Mouse (Mus musculus): ENCODE measurements at regions not wholly inside any gene's neighbourhood (a gene's known extent, or its start where the extent isn't known, plus 50 kb on each side); places are given as distances from the start of the nearest gene placed in this dataset.

DNA sequence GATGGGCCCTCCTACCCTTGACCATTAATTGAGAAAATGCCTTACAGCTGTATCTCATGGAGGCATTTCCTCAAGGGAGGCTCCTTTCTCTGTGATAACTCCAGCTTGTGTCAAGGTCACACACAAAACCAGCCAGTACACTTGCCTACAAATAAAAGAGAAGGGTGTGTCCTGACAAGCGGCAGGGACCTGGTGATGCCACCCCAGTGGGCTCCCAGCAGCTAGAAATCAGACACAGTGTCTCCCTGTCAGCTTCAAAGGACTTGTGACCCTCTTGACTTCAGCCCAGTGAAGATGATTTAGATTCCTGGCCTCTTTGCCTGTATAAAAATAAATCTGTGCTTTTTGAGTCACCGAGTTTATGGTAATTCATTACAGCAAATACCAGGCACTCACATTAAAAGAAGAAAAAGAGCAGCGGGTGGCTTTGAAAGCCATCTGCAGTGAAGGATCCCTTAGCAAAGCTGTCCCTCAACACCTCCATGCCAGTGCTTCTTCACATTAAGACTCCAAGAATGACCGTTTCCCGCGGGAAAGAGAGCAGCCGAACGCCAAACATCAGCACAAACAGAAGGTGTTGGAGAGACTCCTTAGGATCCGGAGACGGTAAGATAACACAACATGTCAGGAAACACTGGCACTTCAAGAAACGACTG is 273.5 kb downstream of the Gxylt1 start:
- TF ChIP-seq EP300 (optimal IDR thresholded peaks at IDR 0.05) (no peak), CTCF (IDR thresholded peaks at IDR 0.05; ENCODE audit: low read depth) (no peak)
